Mouse (Mus musculus): ENCODE data around the gene Myh10. TPM values are rescaled to one million over a fixed set of nuclear protein-coding genes. Genes with fewer than 3 reads are reported as not detected.

Gene Myh10
- polyA plus RNA-seq, 1 experiment = 5.6 TPM

GRCm38 (mm10) chr11:68750938-68751337 lies 59.6 kb downstream of the Myh10 start:
- peak; percentile 44 for DNase-seq
- Histone ChIP-seq H3K27me3 (ENCODE audit: control insufficient read depth, insufficient read depth, low read length) (no peaks in the 10 kb centered on the region), H3K4me1 (replicated peaks; ENCODE audit: control insufficient read depth, insufficient read depth, low read length) (no peaks in the 10 kb centered on the region), H3K27ac (ENCODE audit: control insufficient read depth, insufficient read depth, low read length) (no peak overlapping the region), H3K4me3 (ENCODE audit: control insufficient read depth, insufficient read depth, low read length) (no peak overlapping the region), H3K36me3 (ENCODE audit: control insufficient read depth, insufficient read depth, low read length) (no peaks in the 10 kb centered on the region)
- WGBS = 62% methylated on average over 8 of the region's 8 CpGs
- peak; percentile 57; the same call in 1 of the 2 replicates for TF ChIP-seq CTCF (IDR thresholded peaks at IDR 0.05; ENCODE audit: borderline replicate concordance, control insufficient read depth, extremely low read depth, insufficient read depth, low read length, poor library complexity)
- no peak for TF ChIP-seq POLR2A (IDR thresholded peaks at IDR 0.05; ENCODE audit: control insufficient read depth, extremely low read depth, insufficient read depth, low read length, poor library complexity)

DNA sequence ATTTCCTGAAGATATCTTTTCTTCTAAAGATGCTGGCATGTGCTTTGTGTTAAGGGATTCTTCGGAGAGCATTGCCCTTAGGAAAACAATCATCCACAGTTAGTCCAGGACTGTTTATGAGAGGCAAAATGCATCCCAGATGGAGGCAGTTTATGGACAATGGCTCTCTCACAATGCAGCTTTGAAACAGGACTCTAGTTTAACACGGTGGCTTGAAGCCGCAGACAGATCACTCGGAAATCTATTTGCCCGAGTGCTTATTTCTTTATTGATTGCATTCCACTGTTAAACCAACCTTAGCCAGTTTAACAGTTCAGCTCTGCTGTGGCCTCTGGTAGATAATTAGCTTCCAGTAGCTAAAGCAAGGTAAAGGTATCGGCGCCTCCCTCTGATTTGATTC lies 62.9 kb downstream of the Myh10 start:
- Histone ChIP-seq H3K27me3 (ENCODE audit: control insufficient read depth, insufficient read depth, low read length) (no peaks in the 10 kb centered on the region), H3K36me3 (ENCODE audit: control insufficient read depth, insufficient read depth, low read length) (no peaks in the 10 kb centered on the region), H3K4me1 (replicated peaks; ENCODE audit: control insufficient read depth, insufficient read depth, low read length) (no peaks in the 10 kb centered on the region), H3K4me3 (ENCODE audit: control insufficient read depth, insufficient read depth, low read length) (no peak overlapping the region), H3K27ac (ENCODE audit: control insufficient read depth, insufficient read depth, low read length) (no peak overlapping the region)
- WGBS = 95% methylated on average over 7 of the region's 7 CpGs
- DNase-seq = no peak
- TF ChIP-seq POLR2A (IDR thresholded peaks at IDR 0.05; ENCODE audit: control insufficient read depth, extremely low read depth, insufficient read depth, low read length, poor library complexity) = no peak
- TF ChIP-seq CTCF (IDR thresholded peaks at IDR 0.05; ENCODE audit: borderline replicate concordance, control insufficient read depth, extremely low read depth, insufficient read depth, low read length, poor library complexity) = no peak

GRCm38 (mm10) chr11:68756456-68757348 lies 65.3 kb downstream of the Myh10 start:
- no peaks in the 10 kb centered on the region for H3K4me1 ChIP-seq (replicated peaks; ENCODE audit: control insufficient read depth, insufficient read depth, low read length)
- no peak overlapping the region for H3K4me3 ChIP-seq (ENCODE audit: control insufficient read depth, insufficient read depth, low read length)
- TF ChIP-seq CTCF (IDR thresholded peaks at IDR 0.05; ENCODE audit: borderline replicate concordance, control insufficient read depth, extremely low read depth, insufficient read depth, low read length, poor library complexity) (no peak), POLR2A (IDR thresholded peaks at IDR 0.05; ENCODE audit: control insufficient read depth, extremely low read depth, insufficient read depth, low read length, poor library complexity) (no peak)
- H3K27me3 ChIP-seq (ENCODE audit: control insufficient read depth, insufficient read depth, low read length) = no peaks in the 10 kb centered on the region
- no peak for DNase-seq
- H3K27ac ChIP-seq (ENCODE audit: control insufficient read depth, insufficient read depth, low read length) = no peak overlapping the region
- 95% methylated on average over 11 of the region's 11 CpGs for WGBS
- no peaks in the 10 kb centered on the region for H3K36me3 ChIP-seq (ENCODE audit: control insufficient read depth, insufficient read depth, low read length)

- Histone ChIP-seq H3K27me3 (ENCODE audit: control insufficient read depth, insufficient read depth, low read length) (no peaks in the 10 kb centered on the region), H3K27ac (ENCODE audit: control insufficient read depth, insufficient read depth, low read length) (no peak overlapping the region), H3K4me3 (ENCODE audit: control insufficient read depth, insufficient read depth, low read length) (no peak overlapping the region), H3K4me1 (replicated peaks; ENCODE audit: control insufficient read depth, insufficient read depth, low read length) (no peaks in the 10 kb centered on the region), H3K36me3 (ENCODE audit: control insufficient read depth, insufficient read depth, low read length) (no peaks in the 10 kb centered on the region)
- TF ChIP-seq CTCF (IDR thresholded peaks at IDR 0.05; ENCODE audit: borderline replicate concordance, control insufficient read depth, extremely low read depth, insufficient read depth, low read length, poor library complexity) (no peak), POLR2A (IDR thresholded peaks at IDR 0.05; ENCODE audit: control insufficient read depth, extremely low read depth, insufficient read depth, low read length, poor library complexity) (no peak)
- 96% methylated on average over 3 of the region's 3 CpGs for WGBS
- DNase-seq = no peak
These were observed 68.3 kb downstream of the Myh10 start for GRCm38 (mm10) chr11:68759691-68760090.

- H3K27ac ChIP-seq (ENCODE audit: control insufficient read depth, insufficient read depth, low read length) = no peak overlapping the region
- H3K4me1 ChIP-seq (replicated peaks; ENCODE audit: control insufficient read depth, insufficient read depth, low read length) = no peaks in the 10 kb centered on the region
- no peak for TF ChIP-seq CTCF (IDR thresholded peaks at IDR 0.05; ENCODE audit: borderline replicate concordance, control insufficient read depth, extremely low read depth, insufficient read depth, low read length, poor library complexity)
- no peak for TF ChIP-seq POLR2A (IDR thresholded peaks at IDR 0.05; ENCODE audit: control insufficient read depth, extremely low read depth, insufficient read depth, low read length, poor library complexity)
- H3K36me3 ChIP-seq (ENCODE audit: control insufficient read depth, insufficient read depth, low read length) = no peaks in the 10 kb centered on the region
- H3K4me3 ChIP-seq (ENCODE audit: control insufficient read depth, insufficient read depth, low read length) = no peak overlapping the region
- DNase-seq = no peak
- H3K27me3 ChIP-seq (ENCODE audit: control insufficient read depth, insufficient read depth, low read length) = no peaks in the 10 kb centered on the region
- 91% methylated on average over 4 of the region's 4 CpGs for WGBS
These were observed 69.8 kb downstream of the Myh10 start for GRCm38 (mm10) chr11:68761155-68761554.

DNA sequence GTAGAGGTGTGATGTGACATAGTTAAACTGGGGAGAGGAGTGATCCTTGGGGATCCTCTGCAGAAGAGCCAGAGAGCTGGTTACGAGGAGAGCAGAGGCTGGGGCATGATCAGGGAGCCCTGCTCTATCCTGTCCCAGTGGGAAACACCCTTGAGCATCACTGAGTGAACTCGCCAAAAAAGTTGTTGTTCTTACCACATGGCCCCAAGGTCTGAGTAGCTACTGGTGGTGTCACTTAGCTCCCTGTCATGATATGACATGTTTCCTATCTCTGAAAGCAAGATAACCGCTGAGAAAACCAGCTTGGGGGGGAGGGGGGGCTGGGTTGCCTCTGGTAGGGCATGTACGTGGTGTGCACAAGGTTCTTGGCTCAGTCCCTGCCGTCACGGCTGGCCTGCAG lies 70.3 kb downstream of the Myh10 start:
- H3K36me3 ChIP-seq (ENCODE audit: control insufficient read depth, insufficient read depth, low read length) = no peaks in the 10 kb centered on the region
- DNase-seq = no peak
- H3K27ac ChIP-seq (ENCODE audit: control insufficient read depth, insufficient read depth, low read length) = no peak overlapping the region
- H3K27me3 ChIP-seq (ENCODE audit: control insufficient read depth, insufficient read depth, low read length) = no peaks in the 10 kb centered on the region
- 87% methylated on average over 6 of the region's 6 CpGs for WGBS
- no peaks in the 10 kb centered on the region for H3K4me1 ChIP-seq (replicated peaks; ENCODE audit: control insufficient read depth, insufficient read depth, low read length)
- H3K4me3 ChIP-seq (ENCODE audit: control insufficient read depth, insufficient read depth, low read length) = no peak overlapping the region
- no peak for TF ChIP-seq CTCF (IDR thresholded peaks at IDR 0.05; ENCODE audit: borderline replicate concordance, control insufficient read depth, extremely low read depth, insufficient read depth, low read length, poor library complexity)
- no peak for TF ChIP-seq POLR2A (IDR thresholded peaks at IDR 0.05; ENCODE audit: control insufficient read depth, extremely low read depth, insufficient read depth, low read length, poor library complexity)

Data from thymus, adult 2 months (tissue).